Mouse (Mus musculus): Measurements from ENCODE around the gene Peli2. TPM values are rescaled to one million over a fixed set of nuclear protein-coding genes. Genes with fewer than 3 reads are reported as not detected.

The Peli2 gene
- polyA plus RNA-seq, 1 experiment = not detected

- no peak for TF ChIP-seq GATA1 (IDR thresholded peaks at IDR 0.05; ENCODE audit: low read length)
Observed at GRCm38 (mm10) chr14:48159401-48159800, 38.8 kb downstream of the Peli2 start.

GRCm38 (mm10) chr14:48162446-48162845 lies 41.8 kb downstream of the Peli2 start:
- no peak for TF ChIP-seq GATA1 (IDR thresholded peaks at IDR 0.05; ENCODE audit: low read length)

- TF ChIP-seq GATA1 (IDR thresholded peaks at IDR 0.05; ENCODE audit: low read length) = no peak
Observed at GRCm38 (mm10) chr14:48164917-48165316, 44.3 kb downstream of the Peli2 start.

GRCm38 (mm10) chr14:48166396-48166795 lies 45.8 kb downstream of the Peli2 start:
- no peak for TF ChIP-seq GATA1 (IDR thresholded peaks at IDR 0.05; ENCODE audit: low read length)

- TF ChIP-seq GATA1 (IDR thresholded peaks at IDR 0.05; ENCODE audit: low read length) = no peak
Observed at GRCm38 (mm10) chr14:48167020-48167419, 46.4 kb downstream of the Peli2 start.

- TF ChIP-seq GATA1 (IDR thresholded peaks at IDR 0.05; ENCODE audit: low read length) = no peak
Observed at GRCm38 (mm10) chr14:48168116-48168515, 47.5 kb downstream of the Peli2 start.

GRCm38 (mm10) chr14:48169970-48170369 lies 49.3 kb downstream of the Peli2 start:
- TF ChIP-seq GATA1 (IDR thresholded peaks at IDR 0.05; ENCODE audit: low read length) = no peak

- TF ChIP-seq GATA1 (IDR thresholded peaks at IDR 0.05; ENCODE audit: low read length) = no peak
Observed at GRCm38 (mm10) chr14:48171268-48171667, 50.6 kb downstream of the Peli2 start.

GRCm38 (mm10) chr14:48172026-48172425 lies 51.4 kb downstream of the Peli2 start:
- TF ChIP-seq GATA1 (IDR thresholded peaks at IDR 0.05; ENCODE audit: low read length) = no peak

- TF ChIP-seq GATA1 (IDR thresholded peaks at IDR 0.05; ENCODE audit: low read length) = no peak
Observed at GRCm38 (mm10) chr14:48172876-48173275, 52.3 kb downstream of the Peli2 start.

GRCm38 (mm10) chr14:48173840-48174239 lies 53.2 kb downstream of the Peli2 start:
- TF ChIP-seq GATA1 (IDR thresholded peaks at IDR 0.05; ENCODE audit: low read length) = no peak

- no peak for TF ChIP-seq GATA1 (IDR thresholded peaks at IDR 0.05; ENCODE audit: low read length)
Observed at GRCm38 (mm10) chr14:48174356-48174755, 53.7 kb downstream of the Peli2 start.

- no peak for TF ChIP-seq GATA1 (IDR thresholded peaks at IDR 0.05; ENCODE audit: low read length)
Observed at GRCm38 (mm10) chr14:48175115-48175514, 54.5 kb downstream of the Peli2 start.

- no peak for TF ChIP-seq GATA1 (IDR thresholded peaks at IDR 0.05; ENCODE audit: low read length)
Observed at GRCm38 (mm10) chr14:48178304-48178995, 57.8 kb downstream of the Peli2 start.

- no peak for TF ChIP-seq GATA1 (IDR thresholded peaks at IDR 0.05; ENCODE audit: low read length)
Observed at GRCm38 (mm10) chr14:48179021-48179420, 58.4 kb downstream of the Peli2 start.

GRCm38 (mm10) chr14:48186302-48186701 lies 65.7 kb downstream of the Peli2 start:
- TF ChIP-seq GATA1 (IDR thresholded peaks at IDR 0.05; ENCODE audit: low read length) = no peak

GRCm38 (mm10) chr14:48187100-48187499 lies 66.5 kb downstream of the Peli2 start:
- TF ChIP-seq GATA1 (IDR thresholded peaks at IDR 0.05; ENCODE audit: low read length) = no peak

- TF ChIP-seq GATA1 (IDR thresholded peaks at IDR 0.05; ENCODE audit: low read length) = no peak
Observed at GRCm38 (mm10) chr14:48189330-48189729, 68.7 kb downstream of the Peli2 start.

All from G1E-ER4 (cell line).